Mouse (Mus musculus) hindbrain, embryonic 10.5 days (tissue): ENCODE measurements at regions not wholly inside any gene's neighbourhood (a gene's known extent, or its start where the extent isn't known, plus 50 kb on each side); places are given as distances from the start of the nearest gene placed in this dataset.

Experiments
- DNase-seq: peaks from one replicate; pipeline ENCODE4 v3.0.0-alpha.2; 2017; ENCODE audit warnings: low spot score
- H3K27ac ChIP-seq: fragments of 300-500 bp; sonication (generic); 2 replicates; pipeline ENCODE4 v1.5.1; 2016; ENCODE audit warnings: mild to moderate bottlenecking, moderate library complexity
- H3K27me3 ChIP-seq: fragments of 300-500 bp; sonication (generic); 2 replicates; pipeline ENCODE4 v1.6.1; 2016; ENCODE audit warnings: mild to moderate bottlenecking; ENCODE audit not compliant: poor library complexity, insufficient read depth, severe bottlenecking
- H3K36me3 ChIP-seq: fragments of 300-500 bp; sonication (generic); 2 replicates; pipeline ENCODE4 v1.6.1; 2016; ENCODE audit warnings: mild to moderate bottlenecking, moderate library complexity
- H3K4me1 ChIP-seq: fragments of 300-500 bp; sonication (generic); replicated peaks from 2 replicates; pipeline ENCODE4 v1.6.1; 2016; ENCODE audit warnings: mild to moderate bottlenecking
- H3K4me3 ChIP-seq: fragments of 300-500 bp; sonication (generic); 2 replicates; pipeline ENCODE4 v1.5.1; 2016; ENCODE audit warnings: mild to moderate bottlenecking, moderate library complexity
- H3K9me3 ChIP-seq: fragments of 300-500 bp; sonication (generic); 2 replicates; pipeline ENCODE4 v1.6.1; 2016; ENCODE audit warnings: mild to moderate bottlenecking, moderate library complexity
- WGBS: fragments of 180-500 bp; shearing (Covaris S2); methylation state at CpG from one replicate; pipeline ENCODE4 v1.1.7; 2016; 5-methylcytosine and 5-hydroxymethylcytosine counted together

GRCm38 (mm10) chr10:98333411-98334067 lies 580.7 kb upstream of the Atp2b1 start:
- Histone ChIP-seq H3K9me3 (no peaks in the 10 kb centered on the region), H3K4me1 (no peaks in the 10 kb centered on the region), H3K36me3 (no peaks in the 10 kb centered on the region), H3K27me3 (no peaks in the 10 kb centered on the region), H3K27ac (no peak overlapping the region), H3K4me3 (no peak overlapping the region)
- no peak for DNase-seq
- 78% methylated on average over 6 of the region's 6 CpGs for WGBS

DNA sequence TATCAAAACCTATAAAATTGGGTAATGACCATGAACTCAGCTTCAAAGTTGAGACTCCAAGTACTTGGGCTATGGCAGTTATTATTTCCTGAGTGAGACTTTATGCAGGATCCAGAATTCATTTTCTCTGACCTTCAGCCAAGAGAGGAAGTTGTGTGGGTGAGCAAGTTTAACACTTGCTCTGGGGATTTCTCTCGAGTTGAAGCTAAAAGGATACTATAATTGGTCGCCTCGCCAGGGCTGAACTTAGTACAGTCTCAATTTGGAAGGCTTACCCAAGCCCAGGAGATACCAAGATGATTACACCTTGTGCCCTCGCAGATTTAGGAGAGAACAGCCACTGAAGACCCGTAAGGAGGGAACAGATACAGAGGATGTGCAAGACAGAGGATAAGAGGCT lies 570.4 kb upstream of the Atp2b1 start:
- DNase-seq: no peak
- H3K27me3 ChIP-seq: no peaks in the 10 kb centered on the region
- H3K36me3 ChIP-seq: no peaks in the 10 kb centered on the region
- no peaks in the 10 kb centered on the region for H3K9me3 ChIP-seq
- H3K4me1 ChIP-seq: no peaks in the 10 kb centered on the region
- WGBS: 87% methylated on average over 5 of the region's 5 CpGs
- no peak overlapping the region for H3K27ac ChIP-seq
- H3K4me3 ChIP-seq: no peak overlapping the region

DNA sequence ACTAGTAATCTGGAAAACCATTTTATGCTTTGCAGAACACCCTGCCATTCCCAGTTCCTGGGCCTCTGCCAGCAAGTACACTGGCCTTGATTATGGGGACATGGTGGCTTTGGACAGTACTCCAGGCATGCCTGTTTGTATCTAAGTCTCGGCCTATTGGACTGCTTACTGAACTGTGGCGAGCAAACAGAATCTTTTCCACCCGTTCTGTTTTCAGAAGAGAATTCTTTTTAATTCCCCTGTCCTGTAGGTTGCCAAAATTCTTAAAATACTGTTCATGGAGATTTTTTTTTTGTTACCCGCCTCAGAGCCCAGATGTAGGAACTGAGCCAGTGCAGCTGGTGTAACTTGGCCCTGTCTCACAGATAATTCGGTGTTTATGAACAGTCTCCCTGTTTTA lies 564.7 kb upstream of the Atp2b1 start:
- H3K4me1 ChIP-seq: no peaks in the 10 kb centered on the region
- no peak for DNase-seq

DNA sequence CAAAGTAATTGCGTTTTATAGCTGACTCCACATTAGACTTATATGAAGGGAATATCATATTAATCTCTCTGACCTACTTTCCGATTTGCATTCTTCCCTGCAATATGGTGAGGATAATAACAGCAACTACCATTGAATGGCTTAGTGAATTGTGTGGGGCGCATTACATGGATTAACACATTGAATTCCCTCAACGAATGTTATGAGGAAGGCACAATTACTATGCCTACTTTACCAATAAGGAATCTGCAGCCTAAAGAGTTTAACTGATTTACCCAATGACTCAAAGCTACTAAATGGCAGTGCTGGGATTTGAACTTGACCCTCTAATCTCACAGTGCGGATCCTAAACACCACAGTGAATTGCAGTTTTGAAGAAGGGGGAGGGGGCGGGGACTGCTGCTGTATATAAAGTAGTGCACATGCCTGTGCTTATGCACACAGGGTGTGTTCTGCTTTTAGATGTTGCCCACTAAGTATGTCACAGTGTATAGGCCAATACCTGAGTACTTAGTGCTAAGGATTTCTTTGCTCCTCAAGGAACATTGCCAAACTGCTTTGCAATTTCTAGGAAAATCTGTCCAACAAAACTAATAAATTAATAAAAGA lies 563.8 kb upstream of the Atp2b1 start:
- Histone ChIP-seq H3K27ac (no peak overlapping the region), H3K36me3 (no peaks in the 10 kb centered on the region), H3K4me1 (no peaks in the 10 kb centered on the region), H3K9me3 (no peaks in the 10 kb centered on the region), H3K4me3 (no peak overlapping the region), H3K27me3 (no peaks in the 10 kb centered on the region)
- WGBS: 91% methylated on average over 6 of the region's 6 CpGs
- DNase-seq: no peak

More for the DNA sequence above, 564.7 kb upstream of the Atp2b1 start:
- no peaks in the 10 kb centered on the region for H3K9me3 ChIP-seq
- WGBS: 89% methylated on average over 5 of the region's 5 CpGs
- H3K4me3 ChIP-seq: no peak overlapping the region
- no peaks in the 10 kb centered on the region for H3K27me3 ChIP-seq
- no peaks in the 10 kb centered on the region for H3K36me3 ChIP-seq
- H3K27ac ChIP-seq: no peak overlapping the region

GRCm38 (mm10) chr10:98352061-98352460 lies 562.1 kb upstream of the Atp2b1 start:
- DNase-seq: no peak
- 91% methylated on average over 2 of the region's 2 CpGs for WGBS
- H3K9me3 ChIP-seq: no peaks in the 10 kb centered on the region
- no peaks in the 10 kb centered on the region for H3K4me1 ChIP-seq
- H3K36me3 ChIP-seq: no peaks in the 10 kb centered on the region
- H3K27me3 ChIP-seq: no peaks in the 10 kb centered on the region
- H3K27ac ChIP-seq: no peak overlapping the region
- no peak overlapping the region for H3K4me3 ChIP-seq

- H3K4me1 ChIP-seq: no peaks in the 10 kb centered on the region
- H3K9me3 ChIP-seq: no peaks in the 10 kb centered on the region
- no peak for DNase-seq
- H3K4me3 ChIP-seq: no peak overlapping the region
- H3K27me3 ChIP-seq: no peaks in the 10 kb centered on the region
- WGBS: 92% methylated on average over 2 of the region's 2 CpGs
- H3K36me3 ChIP-seq: no peaks in the 10 kb centered on the region
- H3K27ac ChIP-seq: no peak overlapping the region
Observed at GRCm38 (mm10) chr10:98354486-98354885, 559.7 kb upstream of the Atp2b1 start.

- H3K27ac ChIP-seq: no peak overlapping the region
- H3K36me3 ChIP-seq: no peaks in the 10 kb centered on the region
- no peaks in the 10 kb centered on the region for H3K27me3 ChIP-seq
- WGBS: 74% methylated on average over 2 of the region's 2 CpGs
- no peak overlapping the region for H3K4me3 ChIP-seq
- DNase-seq: no peak
- no peaks in the 10 kb centered on the region for H3K9me3 ChIP-seq
- H3K4me1 ChIP-seq: no peaks in the 10 kb centered on the region
Observed at GRCm38 (mm10) chr10:98364604-98365003, 549.6 kb upstream of the Atp2b1 start.

DNA sequence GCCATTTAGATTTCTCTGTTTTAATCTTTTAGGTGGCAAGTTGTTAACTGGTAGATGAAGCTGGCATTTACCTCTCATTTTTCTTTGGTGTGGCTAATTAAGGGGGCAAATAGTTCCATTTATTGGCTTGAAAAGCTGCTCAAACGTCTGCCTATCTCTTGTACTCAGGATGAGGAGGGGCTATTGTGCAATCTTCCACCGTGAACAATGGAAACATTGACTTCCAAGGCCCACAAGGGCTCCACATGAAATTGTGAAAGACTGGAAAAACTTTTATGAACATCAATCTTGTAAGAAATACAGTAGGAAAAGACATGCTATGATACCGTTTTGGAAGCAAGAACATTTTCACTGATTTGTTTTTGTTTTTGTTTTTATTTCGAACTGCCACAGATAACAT lies 541.6 kb upstream of the Atp2b1 start:
- Histone ChIP-seq H3K27ac (no peak overlapping the region), H3K36me3 (no peaks in the 10 kb centered on the region), H3K9me3 (no peaks in the 10 kb centered on the region), H3K4me1 (no peaks in the 10 kb centered on the region), H3K4me3 (no peak overlapping the region), H3K27me3 (no peaks in the 10 kb centered on the region)
- no peak for DNase-seq
- 68% methylated on average over 4 of the region's 4 CpGs for WGBS

DNA sequence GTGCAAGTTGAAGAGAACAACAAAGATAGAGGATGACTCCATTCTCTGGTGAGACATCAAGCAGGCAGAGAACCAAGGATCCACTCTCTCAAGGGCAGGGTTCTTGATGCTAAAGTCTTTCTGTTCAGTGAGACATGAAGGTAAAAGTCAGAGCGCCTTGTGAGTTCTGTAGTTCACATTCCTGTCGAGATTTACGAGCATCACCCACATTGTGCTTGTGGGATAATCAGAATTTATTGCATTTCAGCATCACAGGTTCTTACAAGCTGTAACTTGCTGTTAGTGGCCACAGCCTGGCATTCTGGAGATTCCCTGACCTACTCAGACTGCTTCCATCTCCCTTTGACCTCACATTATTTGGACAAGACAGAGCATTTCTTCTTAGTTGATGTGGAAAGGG lies 540.9 kb upstream of the Atp2b1 start:
- no peaks in the 10 kb centered on the region for H3K4me1 ChIP-seq

DNA sequence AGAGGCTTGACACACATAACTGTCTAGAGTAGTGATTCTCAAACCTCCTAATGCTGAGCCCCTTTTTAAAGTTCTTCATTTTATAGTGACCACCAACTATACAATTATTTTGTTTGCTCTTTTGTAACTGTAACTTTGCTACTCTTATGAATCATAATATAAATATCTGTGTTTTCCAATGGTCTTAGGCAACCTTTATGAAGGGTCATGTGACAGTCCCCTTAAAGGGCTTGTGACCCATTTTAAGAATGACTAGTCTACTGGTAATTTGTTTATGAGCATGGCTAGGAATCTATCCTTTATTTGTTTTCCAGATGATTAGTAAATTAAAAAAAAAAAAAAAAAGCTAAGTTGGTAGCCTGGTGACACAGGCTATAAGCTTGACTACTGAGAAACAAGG lies 539.5 kb upstream of the Atp2b1 start:
- DNase-seq: no peak
- Histone ChIP-seq H3K27ac (no peak overlapping the region), H3K4me3 (no peak overlapping the region), H3K27me3 (no peaks in the 10 kb centered on the region), H3K9me3 (no peaks in the 10 kb centered on the region), H3K4me1 (no peaks in the 10 kb centered on the region), H3K36me3 (no peaks in the 10 kb centered on the region)

More for the DNA sequence above, 540.9 kb upstream of the Atp2b1 start:
- no peaks in the 10 kb centered on the region for H3K27me3 ChIP-seq
- H3K36me3 ChIP-seq: no peaks in the 10 kb centered on the region
- 86% methylated on average over 3 of the region's 3 CpGs for WGBS
- H3K4me3 ChIP-seq: no peak overlapping the region
- H3K9me3 ChIP-seq: no peaks in the 10 kb centered on the region
- no peak for DNase-seq
- H3K27ac ChIP-seq: no peak overlapping the region

- H3K4me1 ChIP-seq: no peaks in the 10 kb centered on the region
- H3K27ac ChIP-seq: no peak overlapping the region
- H3K9me3 ChIP-seq: no peaks in the 10 kb centered on the region
- no peak overlapping the region for H3K4me3 ChIP-seq
- H3K27me3 ChIP-seq: no peaks in the 10 kb centered on the region
- H3K36me3 ChIP-seq: no peaks in the 10 kb centered on the region
- DNase-seq: no peak
Observed at GRCm38 (mm10) chr10:98388543-98388942, 525.7 kb upstream of the Atp2b1 start.

GRCm38 (mm10) chr10:98399864-98400263 lies 514.3 kb upstream of the Atp2b1 start:
- Histone ChIP-seq H3K9me3 (no peaks in the 10 kb centered on the region), H3K36me3 (no peaks in the 10 kb centered on the region), H3K4me1 (peaks cover 12% of the 10 kb centered on the region), H3K27ac (peak overlapping the region; percentile 41; the same call in 1 of the 2 replicates), H3K27me3 (no peaks in the 10 kb centered on the region), H3K4me3 (no peak overlapping the region)
- 21% methylated on average over 1 of the region's 1 CpGs for WGBS
- peak; percentile 30 for DNase-seq

- WGBS: 83% methylated on average over 16 of the region's 17 CpGs
- no peak for DNase-seq
- H3K4me1 ChIP-seq: no peaks in the 10 kb centered on the region
- no peak overlapping the region for H3K4me3 ChIP-seq
- H3K9me3 ChIP-seq: no peaks in the 10 kb centered on the region
- H3K36me3 ChIP-seq: no peaks in the 10 kb centered on the region
- H3K27me3 ChIP-seq: no peaks in the 10 kb centered on the region
- no peak overlapping the region for H3K27ac ChIP-seq
Observed at GRCm38 (mm10) chr10:98417807-98418743, 496.1 kb upstream of the Atp2b1 start.
